Mouse (Mus musculus): ENCODE measurements at regions not wholly inside any gene's neighbourhood (a gene's known extent, or its start where the extent isn't known, plus 50 kb on each side); places are given as distances from the start of the nearest gene placed in this dataset.

DNA sequence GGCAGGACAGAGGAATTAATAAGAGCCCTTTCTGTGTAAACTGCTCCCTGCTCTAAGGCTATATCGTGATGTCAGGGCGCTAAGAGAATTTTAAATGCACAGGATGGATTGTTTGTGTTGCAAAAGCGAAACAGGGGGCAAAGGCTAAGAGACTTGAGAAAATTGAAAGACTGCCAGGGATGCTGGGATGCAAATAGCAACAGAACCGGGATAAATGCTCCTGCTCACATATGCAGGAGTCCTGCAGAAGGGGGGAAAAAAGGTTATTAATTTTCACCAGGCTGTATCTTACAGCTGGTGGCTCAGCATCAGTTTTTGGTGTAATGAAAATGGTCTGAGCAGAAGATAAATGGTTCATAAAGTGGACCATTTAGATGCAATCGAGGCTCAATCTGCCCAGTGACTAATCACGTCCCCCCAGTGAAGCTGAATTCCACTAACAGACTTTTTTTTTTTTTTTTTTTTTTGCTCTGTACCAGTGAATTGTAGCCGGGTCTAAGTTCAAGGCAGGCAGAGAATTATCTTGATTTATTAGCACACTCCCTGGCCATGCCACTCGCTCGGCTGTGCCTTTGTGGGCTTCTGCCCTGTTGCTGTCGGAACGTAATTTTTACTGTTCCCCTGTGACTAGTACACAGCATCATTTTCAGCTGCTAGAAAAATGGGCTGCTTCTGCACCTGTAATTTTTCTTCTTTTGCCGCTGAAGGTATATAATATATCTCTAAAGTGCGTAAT is 222.9 kb upstream of the Pou3f3 start:
- DNase-seq (ENCODE audit: low read depth): no peak

DNA sequence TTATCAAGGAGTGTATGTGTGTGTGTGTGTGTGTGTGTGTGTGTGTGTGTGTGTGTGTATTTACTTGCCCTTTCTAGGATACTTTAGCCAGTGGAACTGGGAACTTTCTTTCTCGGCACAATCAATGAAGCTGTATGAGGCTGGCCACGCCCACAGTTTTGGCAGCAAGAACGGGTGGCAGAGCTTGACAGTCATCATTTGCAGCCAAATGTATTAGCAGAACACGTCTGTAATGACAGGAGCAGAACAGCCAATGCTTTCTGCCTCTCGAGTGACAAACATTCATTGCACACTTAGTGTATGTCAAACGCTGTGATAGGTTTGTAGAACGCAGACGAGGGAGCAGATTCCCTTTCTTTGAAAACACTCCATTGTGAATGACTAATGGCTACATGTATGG is 221.4 kb upstream of the Pou3f3 start:
- no peak for DNase-seq (ENCODE audit: low read depth)

DNA sequence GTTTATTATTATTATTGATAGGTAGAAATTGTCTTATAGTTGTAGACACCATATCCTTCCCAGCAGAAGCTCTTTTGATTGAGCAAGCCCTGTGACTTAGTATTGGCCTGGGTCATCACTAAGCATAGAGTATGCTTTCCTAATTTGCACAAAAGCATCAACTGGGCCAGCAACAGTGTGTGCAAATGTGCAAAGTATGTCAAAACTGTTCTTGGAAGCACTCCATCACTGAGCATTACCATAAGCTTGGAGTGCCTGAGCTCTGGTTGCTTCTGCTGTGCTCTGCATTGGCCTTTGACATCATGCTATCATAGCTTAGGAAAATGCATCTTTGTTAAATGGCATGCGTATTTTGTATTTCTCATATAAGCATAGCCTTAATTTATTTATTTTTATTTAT is 220.7 kb upstream of the Pou3f3 start:
- DNase-seq (ENCODE audit: low read depth): no peak

DNA sequence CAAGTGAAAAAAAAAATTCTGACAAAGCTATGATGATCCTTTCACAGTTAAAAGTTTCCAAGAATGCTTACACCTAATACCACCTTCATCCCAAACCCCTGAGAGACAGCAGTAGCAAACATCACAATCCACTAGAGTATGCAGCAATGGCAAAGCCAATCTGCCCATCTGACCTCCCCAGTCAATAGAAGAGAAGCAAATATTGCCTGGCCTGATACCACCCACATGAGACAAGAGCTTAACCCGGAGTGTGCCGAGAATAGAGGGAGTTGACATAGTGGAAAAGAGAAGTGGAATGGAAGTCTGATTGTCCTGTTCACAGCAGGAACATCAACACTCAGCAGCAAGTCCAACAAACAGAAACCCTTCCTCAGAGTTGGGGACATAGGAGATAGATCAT is 219.9 kb upstream of the Pou3f3 start:
- DNase-seq (ENCODE audit: low read depth): no peak

DNA sequence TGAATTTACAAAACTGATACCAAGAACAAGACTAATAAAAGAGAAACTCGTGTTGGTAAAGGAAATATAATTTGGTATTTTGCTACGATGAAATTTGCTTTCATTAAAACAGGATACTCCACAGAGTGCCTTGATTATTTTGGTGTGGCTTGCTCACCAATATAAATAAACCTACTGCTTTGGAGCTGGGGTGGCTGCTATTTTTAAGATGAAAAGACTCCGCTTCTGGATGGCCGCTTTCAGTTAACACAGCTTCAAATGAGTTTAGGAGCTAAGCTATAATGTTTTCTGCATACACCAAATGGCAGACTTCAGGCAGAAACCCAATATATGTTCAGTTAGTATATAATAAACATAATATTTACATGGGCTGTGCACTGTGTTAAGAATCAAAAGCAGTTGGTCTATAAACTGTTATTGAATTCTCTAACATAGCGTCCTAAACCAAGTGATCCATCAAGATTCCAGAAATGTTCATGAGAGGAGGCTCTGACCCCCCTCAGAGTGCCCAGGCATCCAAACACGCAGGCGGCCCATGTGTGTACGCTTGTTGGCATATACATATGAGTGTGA is 215.1 kb upstream of the Pou3f3 start:
- DNase-seq (ENCODE audit: low read depth): no peak

DNA sequence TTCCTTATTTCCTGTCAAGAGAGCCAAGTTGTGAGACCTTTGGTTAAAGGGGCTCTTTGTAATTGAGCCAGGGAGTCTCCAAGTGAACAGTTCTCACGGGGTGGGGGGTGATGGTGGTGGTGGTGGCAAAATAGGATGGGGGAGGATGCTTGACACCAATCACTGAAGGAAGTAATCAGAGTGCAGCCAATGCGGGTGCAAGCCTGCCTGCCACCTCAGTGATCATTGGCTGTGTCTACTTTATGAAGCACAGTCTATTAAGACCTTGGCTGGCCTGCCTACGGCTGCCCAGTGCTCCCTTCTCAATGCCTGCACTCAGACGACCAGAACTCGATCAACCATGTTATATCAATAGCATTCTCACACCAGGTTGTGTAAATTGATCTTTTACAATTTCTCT is 206.0 kb upstream of the Pou3f3 start:
- no peak for DNase-seq (ENCODE audit: low read depth)

DNA sequence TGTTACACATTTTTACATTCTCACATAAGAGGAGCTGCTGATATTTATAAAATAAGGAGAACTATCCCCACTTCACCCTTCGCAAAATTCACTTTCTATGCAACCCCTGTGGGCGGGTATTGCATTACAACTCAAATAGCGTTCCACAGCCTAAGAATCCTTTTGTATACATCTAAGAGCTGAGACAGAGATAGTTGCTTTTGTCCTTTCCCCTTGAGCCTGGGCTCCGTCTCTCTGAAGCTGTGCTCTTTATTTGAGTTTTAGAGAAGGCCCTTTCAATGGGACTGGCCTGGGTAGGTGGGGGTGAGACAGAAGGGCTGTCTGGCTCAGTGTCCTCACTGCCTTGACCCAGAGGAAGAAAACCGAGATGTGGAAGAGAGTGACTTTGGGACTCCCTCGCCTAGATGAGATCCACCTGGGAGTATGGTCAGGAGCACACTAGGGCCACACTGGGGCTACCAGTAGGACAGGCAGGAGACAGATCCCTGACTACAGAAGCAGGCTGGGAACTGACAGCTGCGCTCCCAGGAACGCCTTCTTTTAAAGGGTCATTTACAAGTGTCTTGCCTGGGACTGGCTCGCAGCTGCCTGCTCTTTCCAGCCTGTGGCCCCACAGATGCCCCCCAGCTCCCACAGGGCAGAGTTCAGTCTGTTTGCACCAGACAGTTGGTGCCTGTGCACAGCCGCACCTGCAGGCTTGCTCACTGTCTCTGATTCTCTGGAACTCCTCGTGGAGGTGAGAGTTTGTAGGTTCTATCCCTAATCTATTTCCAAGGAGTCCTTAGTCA is 204.5 kb upstream of the Pou3f3 start:
- no peak for DNase-seq (ENCODE audit: low read depth)

DNA sequence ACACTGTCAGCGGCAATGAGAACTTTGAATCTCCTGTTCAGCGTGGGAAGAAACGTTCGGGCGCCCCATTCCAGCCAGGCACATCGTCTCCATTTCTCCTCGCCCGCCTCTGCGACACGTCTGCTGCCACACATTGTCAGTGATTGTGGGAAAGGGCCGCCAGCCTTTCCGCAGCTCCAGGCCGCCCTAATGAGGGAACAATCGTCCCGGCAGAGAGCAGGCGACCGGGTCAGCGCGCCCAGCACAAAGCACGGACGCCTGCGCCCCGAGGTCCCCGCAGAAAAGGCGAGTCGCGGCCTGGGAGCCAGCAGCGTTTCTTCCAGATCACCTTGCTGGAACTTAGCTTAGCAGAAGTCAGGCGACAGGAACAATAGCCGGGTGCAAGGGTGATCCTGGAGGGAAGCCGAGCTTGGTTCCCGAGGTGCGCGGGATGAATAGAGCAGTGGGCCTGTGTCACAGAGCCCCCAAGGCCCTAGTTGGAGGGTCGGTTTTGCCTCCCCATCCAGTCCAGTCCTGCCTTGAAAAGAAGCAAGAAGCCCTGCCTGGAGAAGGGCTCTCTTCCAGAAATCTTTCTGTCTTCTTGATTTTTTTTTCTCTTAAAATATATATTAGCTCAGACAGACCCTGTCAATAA is 203.8 kb upstream of the Pou3f3 start:
- no peak for DNase-seq (ENCODE audit: low read depth)

DNA sequence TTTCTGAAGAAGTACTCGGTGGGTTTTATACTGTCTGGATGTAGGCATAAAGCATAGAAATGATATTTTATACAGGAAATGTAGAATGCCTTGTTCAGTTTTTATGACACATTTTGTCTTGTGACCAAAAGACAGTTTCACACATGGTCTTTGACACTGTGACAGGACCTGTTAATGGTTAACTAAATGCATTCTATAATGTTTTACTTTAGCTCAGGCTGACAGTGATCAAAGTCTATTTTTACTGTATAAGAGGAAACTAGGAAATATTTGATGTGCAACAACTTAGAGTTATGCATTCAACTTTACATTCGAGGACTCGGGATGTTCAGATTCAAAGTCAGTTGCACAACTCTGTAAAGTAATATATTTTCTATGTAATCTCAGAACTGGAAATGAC is 199.5 kb upstream of the Pou3f3 start:
- no peak for DNase-seq (ENCODE audit: low read depth)

DNA sequence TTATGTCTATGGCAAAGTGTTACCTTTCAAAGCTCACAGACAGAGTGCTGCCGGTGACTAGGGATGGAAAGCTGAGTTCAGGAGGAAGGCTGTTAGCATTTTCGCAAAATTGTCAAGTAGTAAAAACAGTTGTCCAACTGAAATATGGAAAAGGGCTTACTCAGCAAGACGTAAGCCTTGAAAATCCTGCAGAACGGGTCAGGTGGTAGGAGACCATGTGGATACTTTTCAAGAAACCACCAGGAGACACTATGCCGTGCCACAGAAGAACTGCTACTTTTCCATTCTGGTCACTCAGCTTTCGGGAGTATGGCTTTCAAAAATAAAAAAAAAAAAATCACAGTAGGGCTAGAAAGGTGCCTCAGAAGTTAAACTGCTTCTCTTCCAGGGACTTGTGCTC is 199.1 kb upstream of the Pou3f3 start:
- no peak for DNase-seq (ENCODE audit: low read depth)

DNA sequence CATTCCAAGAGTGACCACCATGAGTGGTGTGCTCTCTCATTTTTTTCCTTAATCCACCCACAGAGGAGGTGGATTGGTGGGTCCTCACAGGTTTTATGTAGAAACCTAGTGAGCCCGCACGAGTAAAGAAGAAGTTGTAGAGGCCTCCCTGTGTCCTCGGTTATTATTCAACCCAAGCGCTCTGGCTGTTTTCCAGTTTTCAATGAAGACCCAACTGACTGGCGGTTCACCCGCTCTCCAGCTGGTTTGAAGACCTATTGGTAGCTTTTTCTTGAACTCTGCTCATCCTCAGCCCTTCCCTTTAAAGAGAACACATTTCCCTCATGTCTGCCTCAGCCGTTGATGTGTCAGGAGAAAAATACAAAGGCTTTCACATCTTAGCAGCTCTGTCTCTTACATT is 196.7 kb upstream of the Pou3f3 start:
- no peak for DNase-seq (ENCODE audit: low read depth)

DNA sequence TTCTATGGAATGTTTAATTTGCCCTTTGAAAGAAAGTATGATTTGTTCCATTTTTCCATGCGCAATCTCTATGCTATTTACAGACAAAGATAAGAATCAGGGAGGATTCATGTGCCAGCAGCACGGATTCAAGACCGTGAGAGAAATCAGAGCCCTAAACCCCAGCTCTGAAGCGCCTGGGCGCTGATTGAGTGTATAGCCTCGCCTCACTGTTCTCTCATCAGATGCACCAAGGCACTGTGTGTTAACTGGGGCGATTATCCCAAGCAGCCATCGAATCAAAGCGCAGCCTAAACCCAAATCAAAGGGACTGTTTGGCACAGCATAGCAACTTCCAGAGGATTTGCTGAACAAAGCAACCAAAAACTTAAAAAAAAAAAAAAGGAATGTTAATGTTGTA is 191.1 kb upstream of the Pou3f3 start:
- no peak for DNase-seq (ENCODE audit: low read depth)

DNA sequence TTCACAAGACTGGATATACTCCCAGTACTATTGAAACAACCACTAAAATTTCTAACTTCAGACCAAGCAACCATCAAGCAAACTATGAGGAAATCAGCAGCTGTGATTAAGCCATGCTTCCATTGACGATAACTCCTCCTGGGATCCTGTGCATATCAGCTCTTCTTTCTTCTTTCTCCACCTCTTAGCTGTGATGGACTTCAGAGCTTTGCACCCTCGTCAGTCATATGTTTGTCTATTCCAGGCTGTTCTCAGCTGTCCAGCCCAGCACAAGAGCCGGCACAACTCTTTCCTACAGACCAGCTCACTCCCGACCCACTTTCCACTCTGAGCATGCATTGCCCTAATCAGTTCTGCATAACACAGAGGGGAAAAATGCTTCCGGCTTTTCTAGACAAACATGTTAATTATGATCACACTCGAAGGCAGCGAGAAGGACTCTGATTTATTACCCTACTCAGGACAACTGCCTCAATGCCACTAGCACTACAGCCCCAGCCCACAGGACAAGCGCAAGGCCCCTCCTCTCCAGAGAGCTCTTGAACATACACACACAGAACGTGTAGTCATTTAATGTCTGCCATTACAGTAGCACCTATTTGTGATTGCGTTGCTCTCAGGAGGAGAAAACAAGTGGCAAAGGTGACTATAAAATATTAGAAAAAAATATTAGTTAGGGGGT is 190.4 kb upstream of the Pou3f3 start:
- DNase-seq (ENCODE audit: low read depth): no peak

DNA sequence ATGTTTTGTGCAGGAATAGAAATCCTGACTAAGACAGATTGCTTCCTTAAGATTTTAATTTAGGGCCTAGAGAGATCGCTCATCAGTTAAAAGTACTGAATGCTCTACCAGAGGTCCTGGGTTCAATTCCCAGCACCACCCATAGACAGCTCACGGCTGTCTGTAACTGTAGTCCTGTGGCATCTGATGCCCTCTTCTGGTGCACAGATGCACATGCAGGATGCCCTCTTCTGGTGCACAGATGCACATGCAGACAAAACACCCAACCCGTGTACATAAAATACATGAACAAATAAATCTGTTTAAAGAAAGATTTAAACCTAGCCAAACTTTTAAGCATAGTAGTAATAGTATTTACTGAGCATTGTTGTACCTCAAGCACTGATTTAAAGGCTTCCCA is 181.2 kb upstream of the Pou3f3 start:
- no peak for DNase-seq (ENCODE audit: low read depth)

DNA sequence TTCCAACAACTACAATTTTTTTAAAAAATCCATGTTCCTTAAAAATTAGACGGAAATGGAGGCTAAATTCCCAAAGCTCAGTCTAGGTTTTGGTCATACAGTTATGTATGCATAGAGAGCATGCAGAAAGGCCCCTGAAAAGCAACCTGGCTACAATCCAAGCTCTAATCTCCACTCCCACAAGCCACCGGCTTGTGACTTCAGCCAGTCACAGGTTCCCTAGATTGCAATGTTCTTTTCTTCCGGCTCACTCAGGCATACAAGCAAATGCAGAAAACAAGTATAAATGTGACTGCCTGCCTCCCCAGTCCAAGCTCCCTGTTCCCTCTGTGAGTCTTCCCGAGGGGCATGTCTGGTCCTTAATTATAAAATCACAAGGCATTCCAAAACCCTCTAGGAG is 171.2 kb upstream of the Pou3f3 start:
- DNase-seq (ENCODE audit: low read depth): no peak

DNA sequence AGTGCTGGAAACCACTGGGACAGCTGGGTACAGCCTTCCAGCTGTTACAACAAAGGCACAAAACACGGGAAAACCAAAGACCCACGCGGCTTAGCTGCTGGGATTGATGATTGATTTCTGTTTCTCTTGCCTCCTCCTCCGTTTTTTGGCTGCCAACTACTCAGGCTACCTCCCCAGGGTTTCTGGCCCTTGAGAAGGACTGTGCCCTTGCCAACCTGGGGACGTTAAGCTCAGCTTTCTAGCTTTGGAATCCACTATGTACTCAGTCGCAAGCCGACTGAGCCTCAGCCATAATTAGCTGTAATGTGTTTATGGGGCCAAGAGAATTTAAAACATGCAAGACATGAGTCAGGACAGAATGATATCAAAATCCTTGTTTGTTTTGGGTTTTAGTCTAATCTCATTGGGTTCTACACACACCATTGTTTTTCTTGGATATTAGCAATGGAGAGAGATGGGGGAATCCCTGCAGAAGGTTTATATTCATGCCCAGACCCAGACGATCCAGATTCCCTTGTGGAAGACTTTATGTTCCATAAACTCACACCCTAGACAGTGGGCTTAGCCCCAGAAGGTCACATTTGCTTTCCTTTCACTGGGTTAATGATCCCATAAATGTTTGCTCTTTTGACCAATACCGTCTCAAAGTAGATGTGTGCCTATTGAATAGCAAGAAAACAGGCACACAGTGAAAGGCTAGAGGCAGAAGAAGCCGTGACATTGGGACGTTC is 167.7 kb upstream of the Pou3f3 start:
- DNase-seq (ENCODE audit: low read depth): peak; percentile 20

DNA sequence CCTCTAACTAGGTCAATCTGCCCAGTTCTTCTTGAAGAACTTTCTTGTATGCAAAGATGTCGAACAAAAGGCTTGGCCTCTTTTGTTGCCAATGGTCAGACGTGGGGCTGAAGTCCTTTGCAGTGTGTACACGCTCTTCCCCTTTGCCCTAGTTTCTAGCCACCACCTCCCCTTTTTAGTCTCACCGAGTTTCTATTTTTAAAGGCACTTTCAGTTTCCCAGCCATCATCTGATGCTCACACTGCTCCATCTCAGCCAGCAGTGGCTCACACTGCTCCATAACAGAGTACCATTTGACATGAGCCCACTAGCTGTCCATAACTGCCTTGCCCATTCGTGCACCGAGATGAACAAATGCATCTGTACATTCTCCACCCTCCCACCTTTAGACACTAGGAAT is 162.7 kb upstream of the Pou3f3 start:
- no peak for DNase-seq (ENCODE audit: low read depth)

DNA sequence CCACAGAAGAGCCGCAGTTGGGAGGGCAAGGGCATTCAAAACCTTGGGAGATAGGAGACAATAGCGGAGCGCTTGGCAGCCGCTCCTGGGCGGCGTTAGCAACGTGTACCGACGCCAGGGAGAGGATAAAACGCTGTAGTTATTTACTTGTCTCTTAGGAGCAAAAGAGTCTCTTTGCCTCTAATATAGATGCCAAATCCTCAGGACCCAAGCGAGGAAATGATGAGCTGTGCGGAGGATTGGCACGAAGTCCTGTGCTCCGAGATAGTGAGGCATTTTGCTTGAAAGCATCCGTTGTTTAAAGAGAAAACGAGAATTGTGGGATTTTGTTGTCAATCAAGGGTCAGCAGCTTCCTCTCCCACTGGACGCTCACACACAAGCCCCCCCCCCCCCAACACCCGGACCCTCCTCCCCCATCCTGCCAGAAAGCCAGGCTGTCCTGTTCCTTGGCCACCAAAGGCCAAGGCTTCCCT is 156.5 kb upstream of the Pou3f3 start:
- DNase-seq (ENCODE audit: low read depth): no peak

DNA sequence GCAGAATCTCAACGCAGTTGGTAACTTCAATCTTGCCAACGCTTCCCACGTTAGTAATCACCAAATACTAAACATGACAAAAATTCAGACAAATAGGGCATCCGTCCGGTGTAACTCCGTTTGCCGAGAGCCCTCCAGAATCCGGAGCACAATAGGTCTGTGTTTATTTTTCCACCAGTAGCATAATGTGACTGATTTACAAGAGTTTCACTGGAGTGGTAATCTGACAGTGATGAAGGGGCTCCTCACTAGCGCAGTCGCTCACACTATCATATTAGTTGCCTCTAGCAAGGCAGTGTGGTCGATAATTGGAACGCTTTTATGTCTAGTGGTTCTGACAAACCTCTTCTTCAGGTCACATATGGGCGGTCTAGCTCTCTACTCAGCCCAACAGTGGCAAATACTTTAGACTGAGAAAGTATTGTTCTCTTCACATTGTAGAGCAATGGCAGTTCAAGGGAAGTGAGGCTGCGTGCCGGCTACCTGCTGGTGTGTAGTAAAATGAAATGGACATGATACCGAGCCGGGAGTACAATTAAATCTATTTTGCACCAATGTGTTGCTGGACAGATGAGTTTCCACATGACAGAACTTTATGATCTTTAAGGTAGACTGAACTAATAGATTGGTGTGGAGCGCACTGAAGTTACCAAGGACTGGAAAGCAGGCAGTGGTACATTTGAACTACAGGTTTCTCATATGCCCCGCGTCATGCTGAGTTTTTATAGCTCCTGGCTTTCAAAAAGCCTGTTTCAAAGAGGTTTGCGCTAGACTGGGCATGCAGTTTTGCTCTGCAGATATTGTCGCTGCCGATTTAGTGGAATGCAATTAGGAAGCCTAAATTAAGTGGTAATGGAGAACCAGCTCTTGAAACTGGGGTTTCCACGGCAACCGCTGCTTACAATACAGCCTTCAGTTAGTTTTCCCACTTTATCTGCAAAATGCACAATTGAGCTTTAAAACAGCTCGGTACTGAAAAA is 155.7 kb upstream of the Pou3f3 start:
- no peak for DNase-seq (ENCODE audit: low read depth)

DNA sequence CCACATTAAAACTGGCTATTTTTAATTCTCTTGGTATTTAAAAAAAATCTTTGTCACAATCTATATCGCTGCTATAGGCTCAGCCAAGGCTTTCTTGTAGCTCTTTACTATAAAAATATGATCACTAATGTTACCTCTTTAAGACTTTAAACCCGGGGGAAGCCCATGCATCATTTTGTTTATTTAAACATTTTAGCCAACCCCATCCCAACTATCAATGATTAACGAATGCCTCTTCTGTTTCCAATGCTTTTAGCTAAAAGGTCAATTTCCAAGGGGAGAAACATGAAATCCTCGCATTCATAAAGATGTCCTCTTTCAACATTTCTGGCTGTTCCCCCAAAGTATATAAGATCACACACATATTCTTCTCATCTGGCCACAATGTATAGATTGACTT is 153.6 kb upstream of the Pou3f3 start:
- no peak for DNase-seq (ENCODE audit: low read depth)
